Mouse (Mus musculus) lung, adult 2 months (tissue): ENCODE results near the gene 4933405L10Rik.

ENCODE experiments used
- CTCF ChIP-seq: fragments of 200-500 bp; IDR thresholded peaks from 2 replicates; pipeline ENCODE4 v1.5.1; 2011; ENCODE audit warnings: mild to moderate bottlenecking, low read length, control low read depth; ENCODE audit not compliant: insufficient read depth
- POLR2A ChIP-seq: fragments of 200-500 bp; IDR thresholded peaks from 2 replicates; pipeline ENCODE4 v1.6.1; 2011; ENCODE audit warnings: low read depth, mild to moderate bottlenecking, control low read depth, low read length, borderline replicate concordance; ENCODE audit errors: extremely low read depth

- TF ChIP-seq POLR2A (no peak), CTCF (no peak)
These were observed 22.1 kb upstream of the 4933405L10Rik start for GRCm38 (mm10) chr8:105685325-105685724.
